Mouse (Mus musculus): ENCODE measurements around the gene Hba-a2.

- TF ChIP-seq CTCF (IDR thresholded peaks at IDR 0.05; ENCODE audit: low read depth) = no peak
- TF ChIP-seq EP300 (IDR thresholded peaks at IDR 0.05; ENCODE audit: low read depth) = no peak
Observed at GRCm38 (mm10) chr11:32265117-32265738, 31.1 kb upstream of the Hba-a2 start.

Data from heart, postnatal 0 days (tissue).